Mouse (Mus musculus): ENCODE data around the gene Sf3b3.
"Not testable (repeated sequence)": the region's sequence is repeated elsewhere in the genome, so short reads cannot be mapped to it uniquely, and the experiment has no call there.

Sf3b3 gene

GRCm38 (mm10) chr8:110846405-110847170 lies at the start of gene Sf3b3, which contains the start of gene Cog4:
TSS of gene Sf3b3 (minus strand) at chr8:110846787.
TSS of gene Cog4 (plus strand) at chr8:110846600.
- peak; percentile 83 to 93 for DNase-seq

- no peak for DNase-seq
These were observed 49.2 kb upstream of the Sf3b3 start for GRCm38 (mm10) chr8:110895812-110896211.

- DNase-seq, result no peak
These were observed 48.7 kb upstream of the Sf3b3 start for GRCm38 (mm10) chr8:110895254-110895653.

- no peak for DNase-seq
These were observed 48.3 kb upstream of the Sf3b3 start for GRCm38 (mm10) chr8:110894851-110895250.

- peak; percentile 68 to 83 for DNase-seq
These were observed 46.3 kb upstream of the Sf3b3 start for GRCm38 (mm10) chr8:110892913-110893312.

- no peak for DNase-seq
These were observed 45.5 kb upstream of the Sf3b3 start for GRCm38 (mm10) chr8:110892040-110892439.

GRCm38 (mm10) chr8:110889904-110890470 lies 43.4 kb upstream of the Sf3b3 start:
- DNase-seq, result no peak

GRCm38 (mm10) chr8:110888860-110889259 lies 42.3 kb upstream of the Sf3b3 start:
- DNase-seq, result peak; percentile 77 to 80

GRCm38 (mm10) chr8:110888441-110888840 lies 41.9 kb upstream of the Sf3b3 start:
- peak; percentile 85 to 90 for DNase-seq

GRCm38 (mm10) chr8:110887551-110887950 lies 41.0 kb upstream of the Sf3b3 start:
- DNase-seq, result peak; percentile 51 to 68

GRCm38 (mm10) chr8:110886634-110887033 lies 40.0 kb upstream of the Sf3b3 start:
- no peak for DNase-seq

- DNase-seq, result peak; percentile 73 to 78
These were observed 37.2 kb upstream of the Sf3b3 start for GRCm38 (mm10) chr8:110883824-110884223.

- peak; percentile 85 to 87 for DNase-seq
These were observed 35.2 kb upstream of the Sf3b3 start for GRCm38 (mm10) chr8:110881741-110882310.

GRCm38 (mm10) chr8:110877862-110878261 lies 31.3 kb upstream of the Sf3b3 start:
- no peak for DNase-seq

- DNase-seq, result no peak
These were observed 23.9 kb upstream of the Sf3b3 start for GRCm38 (mm10) chr8:110870501-110870900.

GRCm38 (mm10) chr8:110861347-110862025 lies 14.9 kb upstream of the Sf3b3 start:
- not testable (repeated sequence) for DNase-seq

GRCm38 (mm10) chr8:110859651-110860501 lies 13.3 kb upstream of the Sf3b3 start:
- DNase-seq, result peak; percentile 40 to 56

- DNase-seq, result no peak
These were observed 10.3 kb upstream of the Sf3b3 start for GRCm38 (mm10) chr8:110856760-110857461.

- not testable (repeated sequence) for DNase-seq
These were observed 9.5 kb upstream of the Sf3b3 start for GRCm38 (mm10) chr8:110856073-110856472.

- no peak for DNase-seq
These were observed 4.6 kb upstream of the Sf3b3 start for GRCm38 (mm10) chr8:110851186-110851585.

GRCm38 (mm10) chr8:110847645-110848495 lies 1.3 kb upstream of the Sf3b3 start:
- no peak for DNase-seq
